Mouse (Mus musculus): Measurements from ENCODE around the gene Sbf2.
"Not testable (repeated sequence)": the region's sequence is repeated elsewhere in the genome, so short reads cannot be mapped to it uniquely, and the experiment has no call there.

The Sbf2 gene

GRCm38 (mm10) chr7:110565815-110566549 lies 48.7 kb downstream of the Sbf2 start:
- DNase-seq (ENCODE audit: low spot score in 2 of 2): no peak

- DNase-seq (ENCODE audit: low spot score in 2 of 2): no peak
Measured at GRCm38 (mm10) chr7:110561647-110562046, 53.1 kb downstream of the Sbf2 start.

GRCm38 (mm10) chr7:110557001-110557400 lies 57.7 kb downstream of the Sbf2 start:
- DNase-seq (ENCODE audit: low spot score in 2 of 2): no peak

- DNase-seq (ENCODE audit: low spot score in 2 of 2): no peak
Measured at GRCm38 (mm10) chr7:110556221-110556620, 58.5 kb downstream of the Sbf2 start.

- no peak for DNase-seq (ENCODE audit: low spot score in 2 of 2)
Measured at GRCm38 (mm10) chr7:110555260-110555659, 59.5 kb downstream of the Sbf2 start.

- no peak for DNase-seq (ENCODE audit: low spot score in 2 of 2)
Measured at GRCm38 (mm10) chr7:110548268-110548667, 66.5 kb downstream of the Sbf2 start.

GRCm38 (mm10) chr7:110543341-110543740 lies 71.4 kb downstream of the Sbf2 start:
- no peak for DNase-seq (ENCODE audit: low spot score in 2 of 2)

- no peak for DNase-seq (ENCODE audit: low spot score in 2 of 2)
Measured at GRCm38 (mm10) chr7:110539266-110539665, 75.5 kb downstream of the Sbf2 start.

GRCm38 (mm10) chr7:110530295-110530694 lies 84.4 kb downstream of the Sbf2 start:
- DNase-seq (ENCODE audit: low spot score in 2 of 2): not testable (repeated sequence)

- DNase-seq (ENCODE audit: low spot score in 2 of 2): no peak
Measured at GRCm38 (mm10) chr7:110525090-110525775, 89.5 kb downstream of the Sbf2 start.

GRCm38 (mm10) chr7:110516241-110517220 lies 98.2 kb downstream of the Sbf2 start:
- no peak for DNase-seq (ENCODE audit: low spot score in 2 of 2)

GRCm38 (mm10) chr7:110514131-110514530 lies 100.6 kb downstream of the Sbf2 start:
- DNase-seq (ENCODE audit: low spot score in 2 of 2): no peak

GRCm38 (mm10) chr7:110498653-110499052 lies 116.1 kb downstream of the Sbf2 start:
- no peak for DNase-seq (ENCODE audit: low spot score in 2 of 2)

- no peak for DNase-seq (ENCODE audit: low spot score in 2 of 2)
Measured at GRCm38 (mm10) chr7:110491038-110491437, 123.7 kb downstream of the Sbf2 start.

GRCm38 (mm10) chr7:110485051-110485450 lies 129.7 kb downstream of the Sbf2 start:
- DNase-seq (ENCODE audit: low spot score in 2 of 2): no peak

GRCm38 (mm10) chr7:110470987-110471386 lies 143.7 kb downstream of the Sbf2 start:
- no peak for DNase-seq (ENCODE audit: low spot score in 2 of 2)

- no peak for DNase-seq (ENCODE audit: low spot score in 2 of 2)
Measured at GRCm38 (mm10) chr7:110463471-110463870, 151.3 kb downstream of the Sbf2 start.

GRCm38 (mm10) chr7:110432301-110432700 lies 182.4 kb downstream of the Sbf2 start:
- DNase-seq (ENCODE audit: low spot score in 2 of 2): peak; percentile 28 to 57

GRCm38 (mm10) chr7:110416318-110416717 lies 198.4 kb downstream of the Sbf2 start:
- DNase-seq (ENCODE audit: low spot score in 2 of 2): no peak

- no peak for DNase-seq (ENCODE audit: low spot score in 2 of 2)
Measured at GRCm38 (mm10) chr7:110414276-110414675, 200.4 kb downstream of the Sbf2 start.

GRCm38 (mm10) chr7:110402092-110402491 lies 212.6 kb downstream of the Sbf2 start:
- DNase-seq (ENCODE audit: low spot score in 2 of 2): no peak

GRCm38 (mm10) chr7:110392576-110392975 lies 222.1 kb downstream of the Sbf2 start:
- no peak for DNase-seq (ENCODE audit: low spot score in 2 of 2)

Data from thymus, postnatal 10 days (tissue).